Mouse (Mus musculus) frontal cortex, postnatal 36 days (tissue): ENCODE data around the gene Lrmp.
A peak's percentile ranks its signal among the peaks of the same experiment; 100 is the strongest.
"Not testable (repeated sequence)": the region's sequence is repeated elsewhere in the genome, so short reads cannot be mapped to it uniquely, and the experiment has no call there.

Source experiments
- DNase-seq, 2 experiments: peaks; one replicate each; pipeline ENCODE4 v3.0.0; 2022; ENCODE audit warnings: low spot score in 2 of 2

Gene Lrmp

DNA sequence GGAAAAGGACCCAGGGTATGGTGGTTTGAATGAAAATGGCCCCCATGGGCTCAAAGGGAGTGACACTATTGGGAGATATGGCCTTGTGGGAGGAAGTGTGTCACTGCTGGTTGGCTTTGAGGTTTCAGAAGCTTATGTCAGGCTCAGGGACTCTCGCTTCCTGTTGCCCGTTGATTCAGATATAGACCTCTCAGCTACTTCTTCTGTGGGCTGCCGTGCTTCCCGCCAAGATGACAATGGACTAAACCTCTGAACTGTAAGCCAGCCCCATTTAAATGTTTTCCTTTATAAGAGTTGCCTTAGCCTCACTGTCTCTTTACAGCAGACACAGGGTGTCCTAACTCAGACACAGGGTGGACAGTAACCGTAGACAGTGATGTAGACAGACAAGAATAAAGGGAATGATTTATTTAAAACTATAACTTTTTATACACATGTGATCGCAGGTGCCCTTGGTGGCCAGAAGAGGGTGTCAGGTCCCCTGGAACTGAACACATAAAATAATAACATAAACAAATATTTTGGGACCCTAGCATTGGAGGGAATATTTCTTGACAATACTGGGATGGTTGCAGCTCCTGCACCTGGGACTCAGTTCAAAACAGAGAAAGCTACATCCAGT, at the start of gene Lrmp:
TSS of gene Lrmp (plus strand) at position 178 of the 622 bp plus-strand sequence.
- DNase-seq = no peak

DNA sequence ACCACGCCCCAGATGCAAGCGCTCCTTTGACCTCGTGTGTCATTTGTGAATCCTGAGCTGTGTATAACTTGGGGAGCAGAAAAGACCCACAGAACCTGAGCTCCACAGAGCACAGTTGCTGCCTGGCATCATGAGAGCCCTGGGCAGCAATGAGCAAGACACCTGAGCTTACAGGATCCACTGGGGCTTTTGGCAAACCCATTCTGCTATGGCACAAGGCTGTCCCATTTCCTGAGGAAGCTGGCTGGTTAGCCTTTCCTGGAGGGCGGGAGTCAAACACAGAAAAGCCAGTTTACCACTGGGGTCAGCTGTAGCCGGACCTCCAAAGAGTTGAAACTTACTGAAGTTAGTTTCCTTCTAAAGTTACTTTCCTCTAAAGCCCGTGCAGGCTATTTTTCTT, 49.0 kb upstream of the Lrmp start:
- DNase-seq = no peak

- DNase-seq = no peak
Observed at GRCm38 (mm10) chr6:145067679-145068078, 47.8 kb upstream of the Lrmp start.

DNA sequence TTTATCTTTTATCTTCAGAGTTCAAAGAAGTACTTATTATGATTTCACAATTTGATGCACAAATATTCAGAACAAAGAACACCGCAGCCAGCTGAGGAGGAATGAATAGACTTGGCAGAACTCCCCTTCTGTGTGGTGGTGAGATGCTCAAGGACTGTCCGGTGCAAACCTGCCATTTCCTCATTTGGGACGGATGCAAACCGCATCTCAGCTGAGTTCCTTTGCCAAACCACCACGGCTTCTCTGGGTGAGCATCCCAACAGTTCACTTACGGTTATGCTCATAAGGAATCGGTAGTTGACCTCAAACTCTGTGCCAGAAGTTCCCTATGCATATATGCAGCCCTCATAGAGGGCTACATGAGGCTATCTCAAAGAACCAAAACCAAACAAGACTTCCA, 46.1 kb upstream of the Lrmp start:
- no peak for DNase-seq

- no peak for DNase-seq
Observed at GRCm38 (mm10) chr6:145069921-145070320, 45.5 kb upstream of the Lrmp start.

- no peak for DNase-seq
Observed at GRCm38 (mm10) chr6:145074461-145074860, 41.0 kb upstream of the Lrmp start.

DNA sequence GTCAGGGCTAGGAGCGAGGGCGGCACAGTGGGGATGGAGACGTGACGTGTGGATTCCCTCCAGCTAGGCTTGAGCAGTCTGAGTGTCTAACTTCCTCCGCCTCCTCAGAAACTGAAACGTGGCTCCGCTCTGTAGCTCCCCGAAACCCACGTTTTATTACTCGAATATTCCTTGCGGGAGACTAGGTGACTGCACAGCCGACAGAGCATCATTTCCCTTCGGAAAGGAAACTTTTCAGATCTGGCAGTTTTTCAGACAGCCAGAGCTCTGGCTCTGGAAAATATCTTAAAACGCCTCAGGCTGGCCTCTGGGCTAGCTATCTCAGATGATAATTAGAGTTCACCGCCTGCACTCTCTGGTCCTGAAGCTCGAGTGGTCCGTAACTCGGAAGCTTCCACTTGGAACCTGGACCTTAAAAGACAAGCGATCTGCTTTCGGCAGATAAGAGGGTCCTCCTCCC, 40.3 kb upstream of the Lrmp start:
- peak; percentile 35 to 53 for DNase-seq

- peak; percentile 21 to 36 for DNase-seq
Observed at GRCm38 (mm10) chr6:145075548-145076224, 39.8 kb upstream of the Lrmp start, which contains the start of gene Bcat1. Gene Bcat1, minus strand, starts transcription at chr6:145076184.

- no peak for DNase-seq
Observed at GRCm38 (mm10) chr6:145076286-145076685, 39.2 kb upstream of the Lrmp start.

GRCm38 (mm10) chr6:145079087-145079759, 36.2 kb upstream of the Lrmp start:
- no peak for DNase-seq

DNA sequence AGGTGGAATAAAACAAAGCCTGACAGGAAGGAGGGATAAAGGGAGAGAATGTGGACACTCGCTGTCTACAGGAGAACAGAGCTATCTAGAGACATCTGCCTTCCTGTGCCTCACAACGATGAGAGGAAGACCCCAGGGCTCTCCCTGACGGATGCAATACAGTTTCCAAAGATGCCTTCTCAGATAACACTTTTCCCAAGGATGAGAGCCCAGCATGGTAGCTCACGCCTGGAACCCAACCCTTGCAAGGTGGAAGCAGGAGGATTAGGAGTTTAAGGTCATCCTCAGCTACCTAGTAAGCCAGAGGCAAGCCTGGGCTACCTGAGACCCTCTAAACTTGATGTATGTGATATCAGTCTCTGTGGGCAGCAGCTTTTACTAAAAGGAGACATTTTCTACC, 33.7 kb upstream of the Lrmp start:
- DNase-seq = no peak

DNA sequence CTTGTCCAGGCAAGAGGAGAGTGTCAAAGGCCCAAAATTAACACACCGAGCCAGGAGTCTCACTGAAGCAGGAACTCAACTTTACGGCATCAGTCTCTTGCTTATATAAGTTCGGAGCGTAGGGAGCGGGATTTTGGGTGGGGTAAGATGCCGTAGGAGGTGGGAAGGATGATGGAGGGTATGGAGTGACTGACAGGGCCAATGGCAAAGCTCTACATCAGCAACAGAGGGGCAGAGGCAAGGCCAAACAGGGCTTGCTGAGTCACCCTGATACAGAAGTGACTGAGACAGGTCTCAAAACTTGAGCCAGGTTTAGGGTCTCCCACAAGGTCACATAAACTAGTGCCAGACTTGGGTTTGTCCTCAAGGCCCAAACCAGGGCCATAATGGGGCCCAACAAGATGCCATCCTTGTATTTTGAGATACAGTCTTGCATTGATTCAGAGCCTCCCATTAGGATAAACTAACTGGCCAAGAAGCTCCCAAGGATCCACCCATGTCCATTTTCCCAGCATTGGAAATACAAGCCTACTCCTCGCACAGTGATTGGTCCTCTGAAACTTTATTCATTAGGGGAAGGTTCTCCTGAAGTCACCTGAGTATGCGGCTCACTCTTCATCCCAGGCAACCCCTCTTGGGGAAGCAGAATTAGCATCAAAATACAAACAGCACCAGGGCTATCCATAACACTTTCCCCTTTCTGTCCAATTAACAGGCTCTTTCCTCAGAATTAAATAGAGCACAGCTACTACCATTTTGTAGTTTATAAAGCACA, 30.9 kb upstream of the Lrmp start:
- DNase-seq = no peak

DNA sequence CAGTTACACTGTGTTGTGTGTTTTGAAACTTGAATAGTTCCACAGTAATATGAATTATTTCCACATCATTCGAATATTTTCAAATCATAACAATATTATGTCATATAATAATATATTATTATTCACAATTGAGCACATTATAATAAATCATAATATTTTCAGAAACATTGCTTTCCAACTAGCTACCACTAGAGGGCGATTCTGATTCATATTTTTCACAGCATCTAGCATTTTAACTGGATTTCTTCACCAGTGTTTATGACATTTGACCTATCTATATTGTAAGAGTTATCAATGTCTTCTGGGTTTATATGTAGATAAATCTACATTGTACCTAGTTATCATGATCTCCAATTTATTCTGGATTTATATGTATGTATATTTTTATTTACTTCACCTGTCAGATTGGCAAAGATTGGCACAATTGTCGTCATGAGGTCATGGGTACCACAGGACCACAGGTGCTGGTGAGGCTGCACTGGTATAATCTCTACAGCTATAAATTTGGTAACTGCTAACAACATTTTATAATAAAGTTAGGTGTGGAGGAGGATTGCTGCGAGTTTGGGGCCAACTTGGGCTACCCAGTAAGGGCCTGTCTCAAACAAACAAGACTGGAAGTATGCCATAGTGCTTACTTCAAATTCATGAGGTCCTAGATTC, 26.9 kb upstream of the Lrmp start:
- no peak for DNase-seq

DNA sequence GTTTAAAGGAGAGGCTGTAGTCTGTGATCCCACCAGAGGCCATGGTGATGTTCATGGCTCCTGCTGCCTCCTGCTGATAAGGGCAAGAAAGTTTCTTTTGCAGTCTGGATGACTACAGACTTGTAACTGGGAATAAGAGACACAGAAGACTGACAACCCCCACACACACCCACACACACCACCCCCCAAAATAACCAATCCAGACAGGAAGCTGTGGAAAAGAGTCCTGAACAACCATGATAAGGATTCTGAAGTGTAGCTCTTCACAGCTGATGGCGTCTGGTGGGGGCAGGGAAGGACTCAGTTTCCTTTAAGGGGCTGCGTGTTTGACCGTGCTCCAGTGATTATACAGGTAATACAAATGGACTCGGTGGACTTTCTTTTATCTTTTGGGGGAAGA, 26.1 kb upstream of the Lrmp start:
- no peak for DNase-seq

DNA sequence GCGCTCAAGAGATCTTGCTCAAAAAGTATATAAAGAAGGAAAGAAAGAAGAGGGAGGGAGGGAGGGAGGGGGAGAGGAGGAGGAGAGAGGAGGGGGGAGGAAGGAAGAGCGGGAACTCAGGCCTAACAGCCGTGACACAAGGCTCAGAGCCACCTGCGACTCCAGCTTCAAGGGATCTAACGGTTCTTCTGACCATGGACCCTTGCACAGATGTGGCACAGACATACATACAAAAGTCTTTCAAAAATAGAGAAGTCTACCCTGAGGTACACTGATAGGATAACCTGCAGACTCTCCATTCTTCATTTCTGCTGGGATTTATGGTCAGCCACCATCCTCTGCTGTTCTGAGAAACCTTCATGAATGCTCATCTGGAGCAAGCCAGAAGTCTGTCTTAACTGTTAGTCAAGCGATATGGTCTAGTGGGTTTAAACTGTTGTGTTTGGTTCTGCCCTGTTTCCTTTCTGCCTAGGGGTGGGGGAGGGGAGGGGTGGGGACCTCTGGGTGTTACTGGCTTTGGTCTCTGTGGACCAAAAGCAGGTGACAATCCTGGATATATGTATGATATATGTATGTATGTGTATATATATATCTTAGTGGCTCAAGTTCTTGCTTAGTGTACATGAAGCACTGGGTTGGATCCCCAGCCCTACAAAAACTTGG, 25.1 kb upstream of the Lrmp start:
- no peak for DNase-seq

- no peak for DNase-seq
Observed at GRCm38 (mm10) chr6:145090928-145091327, 24.5 kb upstream of the Lrmp start.

GRCm38 (mm10) chr6:145091998-145092397, 23.5 kb upstream of the Lrmp start:
- no peak for DNase-seq

GRCm38 (mm10) chr6:145093038-145093622, 22.3 kb upstream of the Lrmp start:
- DNase-seq = not testable (repeated sequence)

DNA sequence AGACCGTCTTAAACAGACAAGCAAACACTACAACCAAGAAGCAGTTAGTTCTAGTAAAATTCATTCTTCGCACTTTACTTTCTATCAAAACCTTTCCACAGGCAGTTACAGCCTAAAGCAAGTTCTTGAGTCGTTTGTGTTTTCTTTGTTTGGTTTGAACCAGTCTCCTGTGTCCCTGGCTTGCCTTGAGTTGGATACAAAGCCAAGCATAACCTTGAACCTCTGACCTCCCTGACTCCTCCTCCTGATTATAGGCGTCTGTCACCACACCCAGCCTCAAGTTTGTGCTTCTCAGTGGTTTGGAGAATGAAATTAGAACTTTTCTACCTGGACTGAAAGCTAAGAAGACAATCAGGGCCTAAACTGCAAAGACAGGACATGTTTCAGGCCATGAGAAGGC, 21.0 kb upstream of the Lrmp start:
- DNase-seq = no peak

GRCm38 (mm10) chr6:145100923-145101322, 14.5 kb upstream of the Lrmp start:
- no peak for DNase-seq
